Mouse (Mus musculus) lung, postnatal 0 days (tissue): ENCODE data around the gene Tomm20.

Source experiments
- CTCF ChIP-seq: IDR thresholded peaks from 2 replicates; pipeline ENCODE4 v1.5.1; 2016; ENCODE audit warnings: antibody characterized with exemption, mild to moderate bottlenecking
- EP300 ChIP-seq: IDR thresholded peaks from 2 replicates; pipeline ENCODE4 v1.6.1; 2016; ENCODE audit warnings: antibody characterized with exemption, mild to moderate bottlenecking, control low read depth

DNA sequence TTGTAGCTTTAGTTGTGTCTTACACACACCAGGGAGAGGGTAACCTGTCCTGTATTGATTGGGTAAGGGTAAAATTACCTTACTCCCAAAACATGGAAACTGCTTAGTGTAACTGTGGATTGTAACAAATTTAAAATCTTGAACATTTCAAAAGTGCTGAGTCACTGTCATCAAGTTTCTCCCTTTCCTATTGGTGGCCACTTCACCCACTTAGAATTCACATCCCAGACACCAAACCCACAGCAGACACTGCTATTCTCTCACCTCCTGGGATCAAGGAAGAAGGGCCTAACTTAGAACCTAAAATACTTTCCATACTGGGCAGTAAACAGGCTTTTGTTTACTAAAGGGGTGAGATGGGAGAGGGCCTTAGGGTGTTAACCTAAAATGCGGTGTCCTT, 13.4 kb downstream of the Tomm20 start:
- no peak for TF ChIP-seq CTCF
- TF ChIP-seq EP300, result no peak
